Mouse (Mus musculus) midbrain, embryonic 10.5 days (tissue): Measurements from ENCODE around the gene Prx. TPM values are rescaled to one million over a fixed set of nuclear protein-coding genes. Genes with fewer than 3 reads are reported as not detected.
"Not testable (repeated sequence)": the region's sequence is repeated elsewhere in the genome, so short reads cannot be mapped to it uniquely, and the experiment has no call there.

ENCODE experiments used
- DNase-seq: peaks from one replicate; pipeline ENCODE4 v3.0.0-alpha.2; 2017; ENCODE audit warnings: low spot score
- H3K27ac ChIP-seq: fragments of 300-500 bp; sonication (generic); replicated peaks from 2 replicates; pipeline ENCODE4 v1.5.1; 2016; ENCODE audit warnings: mild to moderate bottlenecking
- H3K27me3 ChIP-seq: fragments of 300-500 bp; sonication (generic); 2 replicates; pipeline ENCODE4 v1.6.1; 2016; ENCODE audit warnings: low read depth, mild to moderate bottlenecking; ENCODE audit not compliant: poor library complexity, severe bottlenecking
- H3K36me3 ChIP-seq: fragments of 300-500 bp; sonication (generic); 2 replicates; pipeline ENCODE4 v1.6.1; 2016; ENCODE audit warnings: mild to moderate bottlenecking, moderate library complexity
- H3K4me1 ChIP-seq: fragments of 300-500 bp; sonication (generic); 2 replicates; pipeline ENCODE4 v1.6.1; 2016
- H3K4me3 ChIP-seq: fragments of 300-500 bp; sonication (generic); 2 replicates; pipeline ENCODE4 v1.5.1; 2016; ENCODE audit warnings: mild to moderate bottlenecking, moderate library complexity
- H3K9me3 ChIP-seq: fragments of 300-500 bp; sonication (generic); replicated peaks from 2 replicates; pipeline ENCODE4 v1.6.1; 2016; ENCODE audit warnings: mild to moderate bottlenecking
- WGBS: fragments of 180-500 bp; shearing (Covaris S2); methylation state at CpG from one replicate; pipeline ENCODE4 v1.1.7; 2016; 5-methylcytosine and 5-hydroxymethylcytosine counted together
- polyA plus RNA-seq: library from polyadenylated mRNA; unstranded; fragments of >200 nt; fragmentation: Nextera tagmentation; extraction: Ambion mirVana; gene quantifications from 2 replicates; pipeline ENCODE4 v1.2.1, GENCODE M21; 2016

Gene Prx
- polyA plus RNA-seq, 1 experiment from 2014 or later, result 2.3 TPM

DNA sequence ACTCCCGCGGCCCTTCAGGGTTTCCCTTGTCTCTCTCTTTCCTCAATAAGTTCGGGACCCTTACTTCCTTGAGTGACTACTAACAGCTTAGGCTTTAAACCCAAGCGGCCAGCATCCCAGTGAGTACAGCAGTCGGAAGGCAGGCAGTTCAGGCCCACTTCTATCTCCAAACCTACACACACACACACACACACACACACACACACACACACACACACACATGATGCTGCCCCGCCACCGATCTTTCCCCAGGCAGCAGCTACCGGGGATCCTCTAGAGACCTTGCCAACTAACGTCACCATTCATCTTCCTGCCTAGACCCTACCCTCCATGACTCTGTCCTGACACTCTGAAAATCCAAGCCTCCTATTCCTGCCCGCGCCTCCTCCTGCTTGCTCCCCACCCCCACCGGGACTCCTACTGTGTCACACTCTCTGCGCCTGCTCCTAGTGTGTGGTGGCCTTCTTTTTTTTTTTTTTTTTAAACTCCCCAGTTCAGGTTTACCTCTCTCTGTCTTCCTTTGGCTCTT lies 11.3 kb upstream of the Prx start:
- Histone ChIP-seq H3K4me3 (peak overlapping the region; percentile 85), H3K4me1 (peaks cover 38% of the 10 kb centered on the region), H3K27ac (peak overlapping the region; percentile 93), H3K9me3 (no peaks in the 10 kb centered on the region), H3K27me3 (peaks cover 26% of the 10 kb centered on the region), H3K36me3 (no peaks in the 10 kb centered on the region)
- no peak for DNase-seq
- WGBS, result 2% methylated on average over 13 of the region's 13 CpGs

- Histone ChIP-seq H3K4me1 (peaks cover 38% of the 10 kb centered on the region), H3K27ac (0 out of 2 replicates have a peak overlapping the region, but pooled peaks have one; percentile 93), H3K27me3 (peaks cover 26% of the 10 kb centered on the region), H3K9me3 (no peaks in the 10 kb centered on the region), H3K4me3 (no peak overlapping the region), H3K36me3 (no peaks in the 10 kb centered on the region)
- no peak for DNase-seq
- WGBS, result 91% methylated on average over 25 of the region's 25 CpGs
These were observed 9.8 kb upstream of the Prx start for GRCm38 (mm10) chr7:27489270-27489869.

- no peaks in the 10 kb centered on the region for H3K36me3 ChIP-seq
- peak overlapping the region; percentile 61 for H3K4me3 ChIP-seq
- H3K9me3 ChIP-seq, result no peaks in the 10 kb centered on the region
- H3K27me3 ChIP-seq, result peaks cover 24% of the 10 kb centered on the region
- peaks cover 38% of the 10 kb centered on the region for H3K4me1 ChIP-seq
- peak overlapping the region; percentile 93 for H3K27ac ChIP-seq
- 56% methylated on average over 4 of the region's 4 CpGs for WGBS
- no peak for DNase-seq
These were observed 8.9 kb upstream of the Prx start for GRCm38 (mm10) chr7:27490227-27490542.

DNA sequence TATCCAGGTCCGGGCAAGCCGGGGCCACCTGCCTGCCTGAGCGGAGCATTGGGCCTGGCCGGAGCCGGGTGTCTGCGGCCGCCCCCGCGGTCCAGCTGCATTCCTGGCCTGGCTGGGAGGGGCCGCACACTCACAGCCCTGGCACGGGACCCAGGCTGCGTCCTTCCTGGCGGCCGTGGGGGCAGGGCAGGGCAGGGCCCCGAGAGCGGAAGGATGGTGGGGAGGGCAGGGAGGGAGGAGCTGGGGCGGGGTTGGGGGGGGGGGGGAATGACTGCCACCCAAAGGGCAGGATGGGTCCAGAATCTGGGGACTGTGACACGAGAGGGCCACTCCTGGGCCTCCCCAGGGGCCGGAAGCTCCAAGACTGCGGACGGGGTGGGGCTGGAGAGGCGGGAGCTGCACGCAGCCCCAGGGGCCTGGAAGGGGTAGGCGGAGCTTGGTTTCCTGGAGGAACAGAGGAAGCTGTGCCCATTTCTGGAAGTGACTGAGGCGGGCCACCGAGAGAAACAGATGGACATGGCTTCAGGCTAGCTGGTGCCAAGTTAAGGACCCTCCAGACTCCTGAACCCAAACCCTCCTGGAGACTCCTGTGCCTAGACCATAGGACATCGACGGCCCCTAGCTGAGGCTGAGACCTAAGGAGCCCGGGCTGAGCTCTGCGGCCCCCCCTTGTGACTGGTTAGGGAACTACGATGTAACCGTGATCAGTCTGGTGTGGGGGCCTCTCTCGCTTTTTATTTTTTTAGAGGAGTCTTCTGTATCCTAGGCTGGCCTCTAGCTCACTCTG lies 8.4 kb upstream of the Prx start:
- peak; percentile 81 for DNase-seq
- H3K27me3 ChIP-seq, result peaks cover 19% of the 10 kb centered on the region
- H3K4me1 ChIP-seq, result peaks cover 38% of the 10 kb centered on the region
- peak overlapping the region; percentile 93 for H3K27ac ChIP-seq
- no peaks in the 10 kb centered on the region for H3K9me3 ChIP-seq
- WGBS, result under 1% methylated on average over 33 of the region's 33 CpGs
- H3K4me3 ChIP-seq, result peak overlapping the region; percentile 61
- H3K36me3 ChIP-seq, result no peaks in the 10 kb centered on the region

GRCm38 (mm10) chr7:27491856-27492255 lies 7.3 kb upstream of the Prx start:
- WGBS, result 81% methylated on average over 7 of the region's 7 CpGs
- no peak overlapping the region for H3K27ac ChIP-seq
- DNase-seq, result no peak

DNA sequence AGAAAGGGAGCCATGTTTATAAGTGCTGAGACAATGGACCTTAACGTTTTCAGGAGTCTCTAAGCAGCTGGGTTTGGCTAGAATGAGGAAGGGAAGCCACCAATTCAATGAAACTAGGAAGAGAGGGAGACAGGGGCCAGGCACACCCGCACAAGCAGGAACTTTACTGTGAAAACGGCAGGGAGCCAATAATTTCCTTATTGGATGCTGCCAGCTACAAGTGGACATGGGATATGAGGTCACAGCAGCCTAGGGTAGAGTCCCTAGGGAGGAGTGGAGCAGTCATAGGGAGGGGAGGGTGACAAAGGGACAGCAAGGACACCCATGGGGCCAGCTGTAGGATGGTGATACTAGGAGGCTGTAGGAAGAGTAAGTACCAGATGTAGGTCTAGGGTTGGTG lies 6.1 kb upstream of the Prx start:
- WGBS, result 82% methylated on average over 3 of the region's 3 CpGs
- Histone ChIP-seq H3K27me3 (peaks cover 18% of the 10 kb centered on the region), H3K4me1 (peaks cover 27% of the 10 kb centered on the region), H3K27ac (no peak overlapping the region), H3K9me3 (no peaks in the 10 kb centered on the region), H3K36me3 (no peaks in the 10 kb centered on the region), H3K4me3 (no peak overlapping the region)
- no peak for DNase-seq

More at GRCm38 (mm10) chr7:27491856-27492255, 7.3 kb upstream of the Prx start:
- Histone ChIP-seq H3K36me3 (no peaks in the 10 kb centered on the region), H3K4me1 (peaks cover 35% of the 10 kb centered on the region), H3K27me3 (peaks cover 18% of the 10 kb centered on the region), H3K4me3 (no peak overlapping the region), H3K9me3 (no peaks in the 10 kb centered on the region)

- H3K27ac ChIP-seq, result no peak overlapping the region
- peaks cover 15% of the 10 kb centered on the region for H3K27me3 ChIP-seq
- 86% methylated on average over 5 of the region's 5 CpGs for WGBS
- no peaks in the 10 kb centered on the region for H3K36me3 ChIP-seq
- no peak for DNase-seq
- H3K9me3 ChIP-seq, result no peaks in the 10 kb centered on the region
- peaks cover 23% of the 10 kb centered on the region for H3K4me1 ChIP-seq
- H3K4me3 ChIP-seq, result no peak overlapping the region
These were observed 5.7 kb upstream of the Prx start for GRCm38 (mm10) chr7:27493450-27493849.

- H3K4me3 ChIP-seq, H3K36me3 ChIP-seq, H3K27me3 ChIP-seq, DNase-seq, H3K27ac ChIP-seq, H3K9me3 ChIP-seq: not testable (repeated sequence)
- WGBS, result 84% methylated on average over 9 of the region's 9 CpGs
- H3K4me1 ChIP-seq, result peaks cover 17% of the 10 kb centered on the region
These were observed 4.3 kb upstream of the Prx start for GRCm38 (mm10) chr7:27494659-27495367.

GRCm38 (mm10) chr7:27501620-27502019 lies 2.5 kb downstream of the Prx start:
- H3K4me1 ChIP-seq, result peaks cover 4% of the 10 kb centered on the region
- H3K36me3 ChIP-seq, result no peaks in the 10 kb centered on the region
- DNase-seq, result no peak
- WGBS, result 74% methylated on average over 4 of the region's 4 CpGs
- no peak overlapping the region for H3K4me3 ChIP-seq
- H3K9me3 ChIP-seq, result no peaks in the 10 kb centered on the region
- H3K27me3 ChIP-seq, result no peaks in the 10 kb centered on the region
- 0 out of 2 replicates have a peak overlapping the region, but pooled peaks have one; percentile 17 for H3K27ac ChIP-seq

- H3K36me3 ChIP-seq, result no peaks in the 10 kb centered on the region
- H3K4me3 ChIP-seq, result peak overlapping the region; percentile 66
- H3K9me3 ChIP-seq, result no peaks in the 10 kb centered on the region
- WGBS, result 60% methylated on average over 9 of the region's 9 CpGs
- H3K27me3 ChIP-seq, result no peaks in the 10 kb centered on the region
- H3K4me1 ChIP-seq, result peaks cover 26% of the 10 kb centered on the region
- DNase-seq, result no peak
- H3K27ac ChIP-seq, result peak overlapping the region; percentile 96
These were observed 7.7 kb downstream of the Prx start for GRCm38 (mm10) chr7:27506765-27507370.

GRCm38 (mm10) chr7:27507711-27508647 lies 8.9 kb downstream of the Prx start:
- peak; percentile 100 for DNase-seq
- Histone ChIP-seq H3K4me3 (peak overlapping the region; percentile 66), H3K36me3 (no peaks in the 10 kb centered on the region), H3K27me3 (no peaks in the 10 kb centered on the region), H3K27ac (peak overlapping the region; percentile 96), H3K9me3 (no peaks in the 10 kb centered on the region), H3K4me1 (peaks cover 26% of the 10 kb centered on the region)
- WGBS, result under 1% methylated on average over 54 of the region's 54 CpGs

GRCm38 (mm10) chr7:27508648-27509005 lies 9.5 kb downstream of the Prx start:
- Histone ChIP-seq H3K36me3 (no peaks in the 10 kb centered on the region), H3K4me3 (peak overlapping the region; percentile 66), H3K9me3 (no peaks in the 10 kb centered on the region), H3K27me3 (no peaks in the 10 kb centered on the region), H3K4me1 (peaks cover 26% of the 10 kb centered on the region), H3K27ac (no peak overlapping the region; the same call in 1 of the 2 replicates)
- DNase-seq, result peak; percentile 50
- 27% methylated on average over 6 of the region's 6 CpGs for WGBS
